Mouse (Mus musculus) v-Abl transformed pro-B cells (cell line): ENCODE measurements around the gene Tmem104.

Experiments used
- in situ Hi-C, 2 experiments: fragments of 400-800 bp; cut with MboI; formaldehyde crosslinking; loops; one replicate each; pipeline ENCODE4 v1.15.1; 2025; ENCODE audit not compliant: unreplicated experiment in 2 of 2

Tmem104 gene

DNA sequence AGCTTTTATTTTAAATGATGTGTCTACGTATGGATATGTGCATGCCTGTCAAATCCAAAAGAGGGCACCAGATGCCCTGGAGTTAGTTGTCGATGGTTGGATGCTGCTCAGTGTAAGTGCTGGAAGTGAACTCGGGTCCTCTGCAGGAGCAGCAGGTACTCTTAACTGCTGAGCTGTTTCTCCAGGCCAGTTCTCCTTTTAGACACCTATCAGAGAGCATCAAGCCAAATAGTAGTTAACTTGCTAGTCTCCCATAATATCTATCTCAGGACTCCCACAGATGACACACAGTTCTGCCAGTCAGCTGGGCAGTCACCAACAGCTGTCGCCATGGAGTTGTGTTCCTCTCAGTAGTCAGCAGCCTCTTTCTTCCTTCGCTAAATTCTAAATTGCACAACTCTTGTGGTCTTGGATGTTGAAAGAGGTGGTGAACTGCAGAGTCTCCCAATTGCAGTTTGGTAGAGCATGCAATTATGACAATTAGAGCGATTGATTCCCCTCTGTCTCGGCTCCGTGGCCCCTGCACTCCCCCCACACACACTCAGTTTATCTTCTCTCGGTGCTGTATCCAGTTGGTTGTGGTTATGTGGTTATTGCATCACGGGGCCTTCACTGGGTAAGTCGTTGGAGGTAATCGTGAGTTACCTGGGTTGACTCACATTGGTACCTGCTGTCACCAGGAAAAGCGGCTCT, 1.4 kb downstream of the Tmem104 start:
- in situ Hi-C loops = no loop called here

DNA sequence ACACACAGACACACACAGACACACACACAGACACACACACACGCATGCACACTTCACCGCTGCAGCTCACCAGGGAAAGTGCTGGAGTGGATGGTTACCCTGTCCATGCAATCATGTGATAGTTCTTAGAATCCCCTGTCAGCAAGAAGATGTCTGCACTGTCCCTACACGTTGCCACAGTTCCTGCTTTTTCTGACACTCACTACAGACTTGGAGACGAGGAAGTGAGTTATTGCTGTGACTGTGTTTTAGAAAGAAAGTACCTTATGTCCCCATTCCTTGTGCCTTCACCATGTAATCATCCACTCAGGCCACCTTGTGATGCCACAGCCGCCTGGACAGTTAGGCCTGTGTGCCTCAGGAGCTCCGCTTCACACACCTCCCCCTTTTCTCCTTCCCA, 2.0 kb downstream of the Tmem104 start:
- in situ Hi-C loops = no loop called here

DNA sequence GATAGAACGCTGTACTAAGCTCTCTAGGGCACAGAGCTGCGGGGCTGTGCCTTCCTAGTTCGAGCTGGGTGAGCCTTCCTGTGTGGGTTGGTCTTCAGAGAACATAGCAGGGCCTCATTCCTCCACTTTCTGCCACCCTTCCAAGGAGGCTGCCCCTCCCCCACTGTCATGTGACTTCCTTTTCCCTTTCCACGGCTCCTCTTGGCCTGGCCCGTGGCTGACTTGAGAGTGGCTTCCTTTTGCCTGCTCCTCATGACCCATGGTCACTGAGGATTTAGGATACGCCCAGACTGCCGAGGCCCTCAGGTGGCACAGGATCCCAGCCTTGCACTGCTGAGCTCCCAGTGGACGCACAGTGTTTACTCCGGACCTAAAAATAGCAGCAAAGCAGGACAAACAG, 4.9 kb downstream of the Tmem104 start:
- in situ Hi-C loops = no loop called here

DNA sequence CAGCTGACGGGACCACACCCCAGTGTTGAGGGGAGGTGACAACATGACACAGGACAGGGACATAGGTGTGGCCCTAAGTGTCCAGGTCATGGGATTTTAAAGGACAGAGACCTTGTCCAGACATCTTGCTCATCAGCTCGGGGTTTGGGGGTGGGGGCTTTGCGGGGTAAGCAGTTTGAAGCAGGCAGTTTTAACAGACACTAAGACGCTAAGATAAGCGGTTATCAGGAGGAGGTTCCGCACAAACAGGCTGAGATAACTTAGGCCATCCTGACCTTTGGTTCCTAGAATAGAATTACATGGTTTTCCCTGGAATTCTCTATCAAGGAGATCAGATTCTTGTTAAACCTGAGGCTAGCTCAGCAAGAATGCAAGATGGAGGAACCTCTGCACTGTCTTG, 7.4 kb downstream of the Tmem104 start:
- in situ Hi-C loops = no loop called here

DNA sequence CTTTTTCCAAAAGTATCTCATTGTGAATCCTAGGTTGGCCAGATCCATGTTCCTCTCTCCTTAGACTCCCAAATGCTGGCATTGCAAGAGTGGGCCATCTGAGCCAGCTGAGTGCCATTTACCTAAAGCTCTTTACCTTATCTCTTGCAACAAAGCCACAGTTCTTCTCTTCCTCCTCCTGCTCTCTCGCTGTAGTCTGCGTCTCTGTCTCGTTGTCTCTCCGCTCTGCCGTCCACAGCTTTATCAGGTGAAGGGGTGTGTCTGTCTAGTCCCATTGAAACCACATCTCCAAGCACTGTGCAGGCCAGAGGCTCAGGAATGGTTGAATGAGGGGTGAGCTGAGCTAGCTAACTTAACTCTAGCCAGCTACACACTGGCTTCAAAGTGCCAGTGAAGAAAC, 8.6 kb downstream of the Tmem104 start:
- in situ Hi-C loops = no loop called here

DNA sequence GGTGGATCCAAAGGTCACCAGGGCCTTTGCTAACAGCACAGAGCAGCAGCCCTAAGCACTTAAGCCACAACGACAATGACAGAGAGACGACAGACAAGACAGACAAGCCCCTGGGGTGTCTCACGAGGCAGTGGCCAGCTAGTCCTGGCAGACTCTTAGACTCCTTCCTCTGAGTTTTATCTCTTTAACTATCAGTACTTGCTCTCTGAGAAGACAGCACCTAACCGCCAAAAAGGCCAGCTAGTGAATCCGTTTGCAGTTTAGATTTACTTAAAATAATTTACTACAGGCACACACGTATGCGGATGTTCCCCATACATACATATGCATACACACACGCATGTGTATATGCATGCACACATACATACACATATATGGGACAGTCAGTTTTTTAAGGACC, 10.3 kb downstream of the Tmem104 start:
- in situ Hi-C loops = no loop called here

DNA sequence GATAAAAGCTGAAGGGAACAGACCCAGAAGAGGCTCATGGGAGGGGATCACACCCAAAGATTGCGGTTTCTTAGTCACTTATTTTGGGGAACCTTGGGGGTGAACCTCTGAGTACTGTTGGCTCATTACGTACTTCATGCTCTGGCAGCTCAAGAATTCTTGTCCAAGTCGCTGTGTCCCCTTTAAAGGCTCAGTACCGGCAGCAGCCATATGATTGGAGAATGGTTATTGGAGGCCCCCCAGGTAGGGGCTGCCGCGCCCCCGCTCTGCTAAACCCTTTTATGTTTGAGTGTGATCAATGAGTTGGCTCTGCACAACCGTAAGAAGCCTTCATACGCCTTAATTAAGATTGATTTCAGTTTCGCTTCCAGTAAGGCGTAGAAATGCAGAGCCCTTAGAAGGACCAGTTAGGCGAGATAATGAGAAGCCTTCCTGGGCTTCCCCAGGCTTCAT, 11.7 kb downstream of the Tmem104 start:
- in situ Hi-C loops = no loop called here

DNA sequence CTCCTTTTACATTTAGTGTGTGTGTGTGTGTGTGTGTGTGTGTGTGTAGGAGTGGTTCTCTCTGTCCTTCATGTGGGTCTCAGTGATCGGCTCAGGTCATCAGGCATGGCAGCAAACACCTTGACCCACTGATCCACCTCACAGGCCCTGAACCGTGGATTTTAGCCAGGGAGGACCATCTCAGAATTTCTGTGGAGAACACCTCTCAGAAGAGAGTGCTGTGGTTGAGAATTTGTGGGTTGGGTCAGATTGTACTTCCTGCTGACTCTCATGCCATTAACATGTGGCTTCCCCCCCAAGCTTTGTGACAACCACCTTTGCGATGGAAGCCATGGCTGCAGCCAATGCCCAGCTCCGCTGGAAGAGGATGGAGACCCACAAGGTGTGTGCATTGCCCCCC, 13.2 kb downstream of the Tmem104 start:
- in situ Hi-C loops = loop anchor here (5.0 kb wide), 3 partner anchors 67 to 152 kb away; partner anchors contain the start of gene Grin2c (in 1 of the 2)

DNA sequence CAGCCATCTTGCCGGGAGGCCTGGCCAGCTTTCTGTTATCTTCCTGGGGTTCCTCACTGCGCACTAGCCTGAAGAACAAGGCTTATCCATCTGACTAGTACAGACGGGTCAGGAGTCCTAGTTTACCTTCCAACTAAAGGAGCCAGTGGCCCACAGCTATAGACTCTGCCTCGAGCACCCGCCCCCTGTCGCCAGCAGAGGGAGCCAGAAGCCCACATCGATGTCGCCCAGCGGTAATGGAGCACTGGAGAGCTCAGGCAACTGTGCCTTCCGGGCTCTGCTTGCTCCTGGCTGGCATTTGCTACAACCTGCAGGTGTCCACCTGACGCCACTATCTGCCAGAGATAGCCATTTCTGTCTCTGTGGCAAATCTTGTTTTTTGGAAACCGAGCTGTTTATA, 15.0 kb downstream of the Tmem104 start:
- in situ Hi-C loops = loop anchor here (5.0 kb wide), 3 partner anchors 65 to 150 kb away; partner anchors contain the start of gene Grin2c (in 1 of the 2)

DNA sequence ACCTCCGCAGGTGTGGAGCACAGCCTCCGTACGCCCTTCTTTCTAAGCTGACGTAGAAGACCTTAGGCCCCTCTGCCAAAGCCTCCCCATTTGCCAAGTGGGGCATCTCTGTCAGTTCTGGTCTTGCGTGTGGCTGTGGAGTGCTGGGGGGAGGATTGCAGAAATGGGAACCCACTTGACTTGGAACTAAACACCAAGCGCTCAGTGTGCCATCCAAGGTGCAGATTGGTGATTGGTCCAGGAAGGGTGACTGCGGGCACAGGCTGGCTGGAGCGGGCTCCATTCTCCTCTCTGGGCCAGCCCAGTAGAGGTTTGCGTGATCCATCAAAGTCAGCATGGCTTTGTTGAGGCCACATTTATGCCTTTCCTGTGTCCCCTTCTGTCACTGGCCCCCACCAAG, 15.5 kb downstream of the Tmem104 start:
- in situ Hi-C loops = loop anchor here (5.0 kb wide), 3 partner anchors 65 to 150 kb away; partner anchors contain the start of gene Grin2c (in 1 of the 2)

DNA sequence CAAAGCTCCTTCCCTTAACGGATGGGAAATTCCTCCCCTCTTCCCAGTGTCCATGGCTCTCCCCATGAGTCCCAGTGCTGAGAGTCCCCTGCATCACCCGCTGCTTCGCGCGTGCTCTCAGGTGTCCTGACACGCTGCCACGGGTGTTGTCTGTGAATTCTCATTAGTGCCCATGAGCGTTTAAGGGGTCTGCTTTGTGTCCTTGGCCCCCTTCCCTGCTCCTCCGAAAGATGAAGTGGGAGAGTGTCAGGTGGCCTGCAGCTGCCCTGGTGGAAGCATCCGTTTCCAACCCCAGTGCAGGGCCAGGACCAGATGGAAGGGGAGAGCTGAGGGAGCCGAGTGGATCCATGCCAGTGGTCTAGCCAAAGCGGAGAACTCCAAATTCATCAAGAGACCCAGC, 20.8 kb downstream of the Tmem104 start:
- in situ Hi-C loops = loop anchor here in 1 of 2 experiments (5.0 kb wide), 1 partner anchor 149 kb away; no protein-coding TSS in a partner anchor

DNA sequence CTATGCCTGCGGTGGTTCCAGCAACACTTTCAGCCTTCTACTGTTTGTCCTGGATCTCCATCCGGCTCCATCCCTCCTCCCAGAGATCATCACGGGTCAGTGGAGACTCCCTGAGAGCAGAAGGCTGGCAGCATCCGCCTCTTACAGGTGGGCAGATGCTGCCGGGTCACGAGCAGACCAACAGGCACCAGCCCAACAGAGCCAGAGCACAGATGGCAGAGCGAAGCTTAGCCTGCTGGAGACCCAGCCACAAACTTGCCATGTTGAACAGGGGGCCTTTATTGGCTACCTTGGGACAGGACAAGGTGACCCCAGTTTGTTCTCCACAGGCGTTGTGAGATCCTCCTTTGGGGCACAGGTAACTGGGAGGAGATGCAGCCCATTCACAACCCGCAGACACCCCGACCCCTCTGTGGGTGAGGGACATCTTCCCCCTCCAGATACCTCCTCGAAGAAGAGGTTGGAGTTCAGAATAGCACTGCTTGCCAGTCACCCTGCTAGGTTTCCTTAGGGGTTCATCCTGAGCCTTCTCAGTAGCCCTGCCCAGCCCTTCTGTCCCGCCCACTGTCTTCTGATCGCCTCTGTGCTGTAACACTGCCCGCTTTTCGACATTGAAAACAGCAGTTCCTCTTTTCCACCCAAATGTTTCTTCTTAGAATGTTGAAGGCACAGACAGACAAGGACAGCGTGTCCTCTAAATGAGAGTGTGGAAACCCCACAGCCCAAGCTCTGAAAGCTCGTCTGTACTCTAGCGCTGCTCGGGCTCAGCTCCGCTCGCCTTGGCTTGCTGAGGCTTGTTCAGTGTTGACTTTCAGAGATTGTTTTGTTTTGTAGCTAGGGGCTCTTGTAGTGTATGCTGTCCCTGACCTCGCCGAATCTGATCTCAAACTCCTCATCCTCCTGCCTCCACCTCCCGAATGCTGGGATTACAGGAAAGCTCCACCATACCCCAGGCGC, 21.8 kb downstream of the Tmem104 start:
- in situ Hi-C loops = loop anchor here in 1 of 2 experiments (5.0 kb wide), 1 partner anchor 148 kb away; no protein-coding TSS in a partner anchor

DNA sequence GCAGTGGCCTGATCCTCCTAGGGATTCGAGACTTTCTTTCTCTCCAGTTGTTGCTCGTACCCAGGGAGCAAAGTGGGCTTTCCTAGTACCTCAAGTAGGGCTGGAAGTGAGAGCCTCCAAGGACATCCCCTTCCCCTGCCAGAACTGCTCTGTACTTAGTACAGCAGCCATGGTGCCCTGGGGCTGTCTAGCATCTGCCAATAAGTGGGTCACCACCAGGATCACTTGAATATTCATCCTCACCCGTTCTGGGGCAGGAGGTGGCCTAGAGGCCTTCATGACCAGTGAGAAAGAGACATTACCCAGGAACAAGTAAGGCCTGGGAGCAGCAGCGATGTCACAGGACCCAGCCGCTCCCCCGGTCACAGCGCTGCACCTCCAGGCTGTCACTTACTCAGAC, 22.7 kb downstream of the Tmem104 start:
- in situ Hi-C loops = loop anchor here in 1 of 2 experiments (5.0 kb wide), 1 partner anchor 147 kb away; no protein-coding TSS in a partner anchor

DNA sequence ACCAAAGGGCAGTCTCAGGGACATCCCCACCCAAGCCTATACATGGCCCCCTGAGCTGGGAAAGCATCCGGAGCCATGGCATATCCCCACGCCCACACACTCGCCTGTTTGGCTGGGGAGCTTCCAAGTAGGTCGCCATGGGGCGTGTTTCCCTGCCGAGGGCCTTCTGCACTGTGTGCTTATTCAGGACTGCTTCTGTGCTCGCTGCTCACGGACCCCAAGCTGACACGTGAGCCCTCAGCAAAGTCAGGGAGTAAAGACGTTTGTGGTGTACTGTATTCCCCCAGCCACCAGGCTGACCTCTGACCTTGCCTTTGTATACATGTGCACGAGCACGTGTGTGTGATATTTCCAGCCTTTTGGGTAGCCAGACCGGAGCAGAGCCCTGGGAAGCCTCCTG, 24.8 kb downstream of the Tmem104 start:
- in situ Hi-C loops = no loop called here

DNA sequence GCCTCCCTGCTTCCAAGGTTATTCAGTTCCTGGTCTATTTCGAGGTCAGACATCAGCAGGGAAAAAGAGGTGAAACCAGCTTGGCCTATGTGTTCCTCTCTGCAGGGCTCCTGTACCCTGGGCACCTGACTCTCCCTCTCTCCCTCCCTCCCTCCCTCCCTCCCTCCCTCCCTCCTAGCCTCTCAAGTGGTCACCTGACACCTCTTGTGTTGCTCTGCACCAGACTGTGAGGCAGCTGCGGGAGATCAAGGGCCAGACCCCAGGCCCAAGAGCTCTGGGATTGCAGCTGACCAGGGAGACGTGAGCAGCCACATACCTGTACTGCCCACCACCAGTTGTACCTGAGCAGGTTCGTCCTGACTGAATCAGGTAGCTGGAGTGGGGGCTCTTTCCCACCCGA, 27.8 kb downstream of the Tmem104 start:
- in situ Hi-C loops = no loop called here

DNA sequence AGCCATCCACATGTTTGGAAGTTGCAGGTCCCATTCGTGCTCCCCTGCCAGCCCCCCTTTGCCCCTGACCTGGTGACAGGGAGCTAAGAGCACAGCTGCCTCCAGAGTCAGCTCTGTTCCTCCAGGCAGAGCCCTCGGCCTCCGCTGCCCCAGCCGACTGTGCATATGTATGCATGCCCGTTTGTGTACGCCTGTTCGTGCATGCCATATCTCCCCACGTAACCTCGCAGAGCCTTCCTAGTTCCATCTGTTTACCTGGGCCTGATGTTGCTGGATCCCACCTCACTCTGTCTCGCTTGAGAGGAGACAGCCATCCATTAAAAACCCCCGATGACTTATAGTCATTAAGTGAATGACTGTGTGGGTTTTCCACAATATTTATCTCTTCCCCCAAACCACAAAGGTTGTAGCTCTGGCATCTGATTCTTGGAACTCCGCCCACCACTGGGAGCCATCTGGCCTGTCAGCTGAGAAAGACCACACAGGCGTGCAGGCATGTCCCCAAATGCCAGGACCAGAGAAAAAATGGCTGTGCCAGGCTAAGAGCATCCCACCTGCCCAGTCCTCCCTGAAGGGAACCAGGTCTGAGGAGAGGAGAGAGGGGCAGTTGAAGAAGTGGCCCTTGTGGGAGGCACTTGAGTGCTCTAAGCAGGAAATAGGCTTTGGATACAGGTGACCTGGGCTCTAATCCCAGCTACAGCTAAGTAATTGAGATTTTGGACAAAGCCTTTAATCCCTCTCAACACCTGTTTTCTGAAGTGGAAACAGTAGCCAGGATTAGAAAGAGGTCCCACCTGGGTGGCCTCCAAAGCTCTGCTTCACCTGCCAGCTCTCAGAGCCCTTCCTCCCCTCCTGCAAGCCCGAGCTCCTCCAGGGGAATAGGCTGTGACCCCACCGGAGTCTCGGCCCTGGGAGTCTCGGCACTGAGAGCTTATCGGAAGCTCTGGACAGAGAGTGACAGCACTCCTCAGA, 30.4 kb downstream of the Tmem104 start:
- in situ Hi-C loops = no loop called here

DNA sequence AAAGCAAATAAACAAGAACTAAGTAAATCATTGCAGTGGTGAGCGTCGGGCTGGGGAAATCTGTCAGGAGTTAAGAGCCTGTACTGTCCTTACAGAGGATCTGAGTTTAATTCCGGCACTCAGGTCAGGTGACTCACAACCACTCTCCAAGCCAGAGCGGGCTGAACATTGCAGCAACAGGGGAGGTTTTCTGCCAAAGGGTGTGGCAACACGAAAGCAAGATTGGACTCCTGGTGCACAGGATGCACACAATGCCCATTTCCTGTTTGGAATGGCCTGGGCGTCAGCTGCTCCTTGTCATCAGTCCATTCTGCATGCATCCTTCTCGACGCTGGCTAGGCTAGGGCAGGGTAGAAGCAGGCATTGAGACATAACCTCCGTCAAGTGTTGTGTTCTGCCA, 32.0 kb downstream of the Tmem104 start:
- in situ Hi-C loops = no loop called here

DNA sequence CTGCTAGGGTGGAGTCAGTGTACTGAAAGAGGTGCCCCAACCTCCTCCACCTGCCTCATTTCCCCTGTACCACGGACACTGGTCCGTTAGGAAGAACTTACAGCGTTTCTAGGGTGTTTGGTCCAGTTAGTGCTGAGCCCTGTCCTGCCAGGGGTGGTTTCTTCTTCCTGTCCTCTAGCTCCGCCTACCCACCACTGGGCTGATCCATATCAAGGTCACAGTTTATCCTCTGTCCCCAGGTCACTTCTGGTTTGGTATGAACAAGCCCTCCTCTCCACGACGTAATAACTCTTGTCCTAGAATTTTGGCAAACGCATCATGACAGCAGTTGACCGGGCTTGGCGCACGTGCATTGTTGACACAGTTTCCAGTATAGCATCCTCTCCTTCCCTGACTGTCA, 32.4 kb downstream of the Tmem104 start:
- in situ Hi-C loops = no loop called here

DNA sequence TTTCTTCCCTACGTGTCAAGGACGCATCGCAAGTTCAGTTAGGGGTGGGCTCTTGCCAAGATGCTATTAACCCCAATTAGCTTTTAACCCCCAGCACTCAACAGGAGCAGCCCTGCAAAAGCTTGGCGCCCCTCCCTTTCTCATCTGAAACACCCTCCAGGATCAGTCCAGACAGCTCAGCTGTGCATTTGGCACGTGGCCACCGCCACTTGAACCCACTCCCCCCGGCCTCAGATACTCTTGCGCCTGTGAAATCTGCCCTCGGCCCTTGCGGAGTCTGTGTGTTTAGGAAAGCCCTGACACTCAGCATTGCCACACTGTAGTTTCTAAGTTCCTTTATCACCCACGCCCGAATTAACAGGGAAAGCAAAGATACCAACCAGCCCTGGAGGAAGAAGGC, 34.8 kb downstream of the Tmem104 start:
- in situ Hi-C loops = no loop called here

DNA sequence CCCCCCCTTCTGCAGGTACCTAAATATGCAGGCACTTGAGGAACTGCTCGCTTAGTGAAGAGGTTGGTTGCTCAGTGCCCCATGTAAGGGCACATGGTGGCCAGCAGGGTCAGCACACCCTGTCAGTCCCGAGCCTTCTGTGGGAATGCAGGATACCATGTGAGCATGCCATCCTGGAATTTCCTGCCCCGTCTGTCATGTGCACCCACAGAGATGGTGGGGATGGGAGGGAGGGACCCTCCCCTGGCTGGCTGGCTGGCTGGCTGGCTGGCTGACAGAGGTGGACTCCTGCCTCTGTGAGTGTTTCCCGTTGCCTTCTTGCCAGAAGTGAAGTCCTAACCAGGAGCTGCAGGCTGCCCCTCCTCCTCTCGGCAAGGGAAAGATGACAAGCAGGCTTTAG, 35.3 kb downstream of the Tmem104 start:
- in situ Hi-C loops = no loop called here
